Mouse (Mus musculus): ENCODE measurements around the gene Scnn1b.

- TF ChIP-seq POLR2A (IDR thresholded peaks at IDR 0.05; ENCODE audit: borderline replicate concordance, extremely low read depth, insufficient read depth, insufficient read length, poor library complexity, severe bottlenecking) = no peak
- no peak for TF ChIP-seq CTCF (IDR thresholded peaks at IDR 0.05; ENCODE audit: borderline replicate concordance, extremely low read depth, insufficient read depth, insufficient read length)
Observed at GRCm38 (mm10) chr7:121941640-121942039, 76.8 kb downstream of the Scnn1b start.
